Mouse (Mus musculus) forebrain, embryonic 15.5 days (tissue): ENCODE results near the gene Pamr1. TPM values are rescaled to one million over a fixed set of nuclear protein-coding genes. Genes with fewer than 3 reads are reported as not detected.

ENCODE experiments used
- ATAC-seq: fragments of 200-750 bp; cut with Nextera tagmentation; replicated peaks from 2 replicates; pipeline ENCODE4 v1.8.0; 2017; ENCODE audit warnings: mild to moderate bottlenecking, moderate TSS enrichment, moderate library complexity
- H3K27ac ChIP-seq: fragments of 300-500 bp; sonication (generic); replicated peaks from 2 replicates; pipeline ENCODE4 v1.5.1; 2015; ENCODE audit warnings: mild to moderate bottlenecking, inconsistent platforms
- H3K27me3 ChIP-seq: fragments of 300-500 bp; sonication (generic); 2 replicates; pipeline ENCODE4 v1.6.1; 2015; ENCODE audit warnings: inconsistent platforms
- H3K36me3 ChIP-seq: fragments of 300-500 bp; sonication (generic); 2 replicates; pipeline ENCODE4 v1.6.1; 2015; ENCODE audit warnings: mild to moderate bottlenecking, inconsistent platforms
- H3K4me1 ChIP-seq: fragments of 300-500 bp; sonication (generic); 2 replicates; pipeline ENCODE4 v1.6.1; 2015; ENCODE audit warnings: inconsistent platforms
- H3K4me2 ChIP-seq: fragments of 300-500 bp; sonication (generic); replicated peaks from 2 replicates; pipeline ENCODE4 v1.6.1; 2015; ENCODE audit warnings: mild to moderate bottlenecking, inconsistent platforms
- H3K4me3 ChIP-seq: fragments of 300-500 bp; sonication (generic); 2 replicates; pipeline ENCODE4 v1.5.1; 2015; ENCODE audit warnings: mild to moderate bottlenecking, inconsistent platforms
- H3K9ac ChIP-seq: fragments of 300-500 bp; sonication (generic); replicated peaks from 2 replicates; pipeline ENCODE4 v1.6.1; 2015; ENCODE audit warnings: mild to moderate bottlenecking, inconsistent platforms
- H3K9me3 ChIP-seq: fragments of 300-500 bp; sonication (generic); 2 replicates; pipeline ENCODE4 v1.6.1; 2016; ENCODE audit warnings: inconsistent platforms
- WGBS: fragments of 180-500 bp; shearing (Covaris S2); methylation state at CpG from one replicate; pipeline ENCODE4 v1.1.7; 2015; ENCODE audit warnings: mixed read lengths; 5-methylcytosine and 5-hydroxymethylcytosine counted together
- polyA plus RNA-seq: library from polyadenylated mRNA; unstranded; fragments of >200 nt; fragmentation: Nextera tagmentation; extraction: Ambion mirVana; gene quantifications from 2 replicates; pipeline ENCODE4 v1.2.1, GENCODE M21; 2015

Pamr1 gene
- polyA plus RNA-seq: 1.4 and 1.9 TPM in 2 replicates

GRCm38 (mm10) chr2:102549611-102550266, at the start of gene Pamr1:
Gene Pamr1 (plus strand): TSS chr2:102550012.
- peaks cover 15% of the 10 kb centered on the region for H3K4me1 ChIP-seq
- no peaks in the 10 kb centered on the region for H3K9me3 ChIP-seq
- H3K4me3 ChIP-seq: peak within 1 kb of the TSS; percentile 44
- peak; percentile 67; the same call in 1 of the 2 replicates for ATAC-seq
- peak within 1 kb of the TSS; percentile 81 for H3K4me2 ChIP-seq
- peaks cover 7% of the 10 kb centered on the region; the same call in 1 of the 2 replicates for H3K27me3 ChIP-seq
- 1% methylated on average over 26 of the region's 26 CpGs for WGBS
- no peak within 1 kb of the TSS for H3K27ac ChIP-seq
- no peaks in the 10 kb centered on the region for H3K36me3 ChIP-seq
- peak within 1 kb of the TSS; percentile 42 for H3K9ac ChIP-seq

- no peak overlapping the region for H3K27ac ChIP-seq
- no peak for ATAC-seq
- no peak overlapping the region for H3K9ac ChIP-seq
- H3K36me3 ChIP-seq: no peaks in the 10 kb centered on the region
- no peaks in the 10 kb centered on the region for H3K9me3 ChIP-seq
- 39% methylated on average over 4 of the region's 4 CpGs for WGBS
- H3K27me3 ChIP-seq: no peaks in the 10 kb centered on the region
- no peak overlapping the region for H3K4me3 ChIP-seq
- no peaks in the 10 kb centered on the region for H3K4me1 ChIP-seq
- no peak overlapping the region for H3K4me2 ChIP-seq
These were observed 42.2 kb upstream of the Pamr1 start for GRCm38 (mm10) chr2:102507633-102508032.

GRCm38 (mm10) chr2:102508154-102508553, 41.7 kb upstream of the Pamr1 start:
- no peak overlapping the region for H3K4me2 ChIP-seq
- H3K9me3 ChIP-seq: no peaks in the 10 kb centered on the region
- H3K27ac ChIP-seq: no peak overlapping the region
- H3K36me3 ChIP-seq: no peaks in the 10 kb centered on the region
- no peaks in the 10 kb centered on the region for H3K27me3 ChIP-seq
- H3K9ac ChIP-seq: no peak overlapping the region
- 45% methylated on average over 1 of the region's 1 CpGs for WGBS
- H3K4me1 ChIP-seq: no peaks in the 10 kb centered on the region
- H3K4me3 ChIP-seq: no peak overlapping the region
- no peak for ATAC-seq

DNA sequence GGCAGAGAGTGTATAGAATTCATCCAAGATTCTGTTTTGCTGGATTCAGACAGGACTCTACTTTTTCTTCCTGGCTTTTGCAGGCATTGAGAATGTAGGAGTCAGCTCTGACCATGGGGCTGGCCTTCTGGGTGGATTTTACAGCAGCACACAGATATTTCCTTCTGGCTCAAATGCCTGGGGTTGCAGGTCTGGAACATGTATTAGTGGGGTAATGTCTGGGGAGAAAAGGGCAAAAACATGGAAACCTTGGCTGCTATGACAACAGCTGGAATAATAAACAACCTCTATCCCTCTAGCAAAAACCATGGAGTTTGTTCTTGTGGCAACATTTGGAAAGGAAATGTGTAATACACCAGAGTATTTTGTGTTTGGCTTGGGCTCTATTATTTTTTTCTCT, 29.9 kb upstream of the Pamr1 start:
- ATAC-seq: no peak
- no peak overlapping the region for H3K27ac ChIP-seq
- H3K4me2 ChIP-seq: no peak overlapping the region
- H3K9me3 ChIP-seq: no peaks in the 10 kb centered on the region
- no peaks in the 10 kb centered on the region for H3K36me3 ChIP-seq
- H3K4me3 ChIP-seq: no peak overlapping the region
- H3K9ac ChIP-seq: no peak overlapping the region
- no peaks in the 10 kb centered on the region for H3K4me1 ChIP-seq
- no peaks in the 10 kb centered on the region; the same call in 1 of the 2 replicates for H3K27me3 ChIP-seq

GRCm38 (mm10) chr2:102527563-102527962, 22.2 kb upstream of the Pamr1 start:
- Histone ChIP-seq H3K4me2 (no peak overlapping the region), H3K9ac (no peak overlapping the region), H3K9me3 (no peaks in the 10 kb centered on the region), H3K4me3 (no peak overlapping the region), H3K27ac (no peak overlapping the region), H3K27me3 (no peaks in the 10 kb centered on the region), H3K4me1 (no peaks in the 10 kb centered on the region), H3K36me3 (no peaks in the 10 kb centered on the region)
- WGBS: 92% methylated on average over 4 of the region's 4 CpGs
- ATAC-seq: no peak

GRCm38 (mm10) chr2:102533437-102533836, 16.4 kb upstream of the Pamr1 start:
- Histone ChIP-seq H3K27me3 (no peaks in the 10 kb centered on the region), H3K9me3 (no peaks in the 10 kb centered on the region), H3K4me1 (no peaks in the 10 kb centered on the region), H3K4me3 (no peak overlapping the region), H3K36me3 (no peaks in the 10 kb centered on the region), H3K27ac (no peak overlapping the region), H3K9ac (no peak overlapping the region), H3K4me2 (no peak overlapping the region)
- WGBS: 69% methylated on average over 4 of the region's 4 CpGs
- no peak for ATAC-seq

DNA sequence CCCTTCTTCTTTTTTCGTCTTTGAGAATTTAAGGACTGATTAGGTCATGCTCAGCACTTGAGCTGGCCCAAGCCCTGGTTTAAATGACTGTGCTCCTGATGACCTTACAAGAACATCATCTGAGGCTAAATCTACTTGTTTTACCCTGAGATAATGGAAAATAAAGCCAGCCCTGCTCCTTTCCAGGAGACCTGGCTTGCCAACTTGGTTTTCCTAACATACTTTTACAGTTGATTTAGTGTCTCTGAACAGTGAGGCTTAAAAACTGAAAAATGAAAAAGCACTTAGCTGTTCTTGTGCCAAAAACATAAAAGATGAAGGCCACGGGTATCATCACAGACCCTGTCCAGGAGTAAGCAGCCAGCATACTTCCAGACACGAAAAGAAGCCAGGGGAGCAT, 13.0 kb upstream of the Pamr1 start:
- no peak overlapping the region for H3K27ac ChIP-seq
- no peaks in the 10 kb centered on the region for H3K36me3 ChIP-seq
- H3K4me2 ChIP-seq: no peak overlapping the region
- no peaks in the 10 kb centered on the region for H3K4me1 ChIP-seq
- WGBS: 80% methylated on average over 3 of the region's 3 CpGs
- H3K27me3 ChIP-seq: no peaks in the 10 kb centered on the region
- no peak overlapping the region for H3K9ac ChIP-seq
- no peak for ATAC-seq
- no peaks in the 10 kb centered on the region for H3K9me3 ChIP-seq
- H3K4me3 ChIP-seq: no peak overlapping the region

DNA sequence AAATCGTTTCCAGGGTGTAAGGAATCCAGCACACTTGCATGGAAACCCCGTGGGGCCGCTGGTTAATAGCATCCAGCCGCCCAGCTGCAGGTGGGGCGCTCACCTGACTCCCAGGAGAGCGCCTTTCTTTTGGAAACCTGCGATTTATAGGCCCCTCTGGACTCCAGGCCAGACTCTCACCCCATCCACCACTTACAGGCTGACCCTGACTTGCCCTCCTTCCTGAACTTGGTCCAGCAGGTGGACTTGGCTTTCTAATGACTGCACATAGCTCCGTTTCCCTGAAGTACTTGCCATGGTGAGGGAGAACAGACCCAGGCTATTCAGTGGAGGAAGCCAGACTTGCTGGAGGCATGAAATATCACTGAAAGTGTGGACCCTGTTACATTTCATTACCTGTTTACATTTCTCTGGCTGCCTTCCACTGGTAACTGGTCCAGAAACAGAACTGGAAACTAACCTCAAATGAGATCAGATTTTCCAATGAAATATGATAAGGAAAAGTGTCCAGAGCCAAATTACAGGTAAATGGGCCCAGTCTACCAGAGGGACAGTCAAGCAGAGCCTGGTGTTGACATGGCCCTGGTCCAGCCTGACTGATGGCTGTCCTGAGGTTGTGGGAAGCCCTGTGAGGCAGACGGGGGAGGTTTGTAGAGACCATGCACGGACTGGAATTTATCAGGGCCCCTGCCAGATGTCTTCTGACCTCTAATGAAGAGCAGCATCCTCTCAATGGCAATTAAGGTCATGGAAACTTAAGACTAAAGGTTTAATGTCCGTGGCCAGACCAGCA, 9.2 kb upstream of the Pamr1 start:
- H3K4me3 ChIP-seq: no peak overlapping the region
- no peaks in the 10 kb centered on the region for H3K27me3 ChIP-seq
- H3K4me2 ChIP-seq: no peak overlapping the region
- 65% methylated on average over 11 of the region's 11 CpGs for WGBS
- no peak overlapping the region for H3K9ac ChIP-seq
- H3K4me1 ChIP-seq: 0 out of 2 replicates have a peak, but pooled peaks cover 3% of the 10 kb centered on the region
- no peaks in the 10 kb centered on the region for H3K36me3 ChIP-seq
- no peaks in the 10 kb centered on the region for H3K9me3 ChIP-seq
- H3K27ac ChIP-seq: no peak overlapping the region
- no peak for ATAC-seq

GRCm38 (mm10) chr2:102541404-102542125, 8.2 kb upstream of the Pamr1 start:
- Histone ChIP-seq H3K36me3 (no peaks in the 10 kb centered on the region), H3K4me2 (no peak overlapping the region), H3K27me3 (no peaks in the 10 kb centered on the region), H3K9ac (no peak overlapping the region), H3K4me1 (0 out of 2 replicates have a peak, but pooled peaks cover 3% of the 10 kb centered on the region), H3K27ac (no peak overlapping the region), H3K4me3 (no peak overlapping the region), H3K9me3 (no peaks in the 10 kb centered on the region)
- 25% methylated on average over 4 of the region's 4 CpGs for WGBS
- ATAC-seq: no peak

DNA sequence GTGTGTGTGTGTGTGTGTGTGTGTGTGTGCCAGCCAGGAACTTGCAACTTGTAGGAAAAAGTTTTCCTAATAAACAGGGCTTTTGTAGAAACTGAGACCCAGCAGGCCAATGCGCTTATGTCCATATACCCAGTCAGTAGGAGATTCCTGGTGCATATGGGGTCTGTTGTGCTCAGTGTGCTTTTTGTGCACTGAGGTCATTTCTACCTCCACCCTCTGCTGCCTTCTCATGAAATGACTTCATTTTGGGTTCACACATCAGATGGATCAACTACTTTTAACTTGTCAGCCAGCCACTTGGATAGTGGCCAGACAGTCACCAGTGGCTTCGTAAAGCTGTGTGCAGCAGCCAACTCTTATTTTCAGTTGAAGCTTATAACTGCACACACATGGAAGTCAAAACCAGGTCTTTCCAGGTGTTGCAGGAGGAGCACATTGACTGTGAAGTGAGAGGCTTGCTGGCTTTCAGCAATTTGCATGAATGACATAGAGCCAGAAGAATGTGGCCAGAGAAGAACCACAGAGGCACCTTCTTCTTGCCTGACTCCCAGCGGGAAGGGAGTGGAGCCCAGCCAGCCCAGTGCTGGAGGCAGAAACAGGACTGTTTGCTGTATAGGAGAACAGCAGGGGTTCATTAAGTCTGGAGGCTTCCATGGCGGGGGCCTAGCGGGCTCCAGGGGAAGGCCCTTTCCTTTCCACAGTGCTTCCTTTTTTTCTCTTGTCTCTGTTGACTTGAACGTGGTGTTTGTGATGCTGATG, 5.7 kb upstream of the Pamr1 start:
- 27% methylated on average over 6 of the region's 6 CpGs for WGBS
- Histone ChIP-seq H3K27ac (no peak overlapping the region), H3K9ac (no peak overlapping the region), H3K27me3 (no peaks in the 10 kb centered on the region), H3K4me1 (0 out of 2 replicates have a peak, but pooled peaks cover 3% of the 10 kb centered on the region), H3K9me3 (no peaks in the 10 kb centered on the region), H3K4me2 (no peak overlapping the region), H3K36me3 (no peaks in the 10 kb centered on the region), H3K4me3 (no peak overlapping the region)
- ATAC-seq: no peak

- Histone ChIP-seq H3K36me3 (no peaks in the 10 kb centered on the region), H3K27me3 (peaks cover 7% of the 10 kb centered on the region; the same call in 1 of the 2 replicates), H3K9me3 (no peaks in the 10 kb centered on the region), H3K4me3 (no peak overlapping the region), H3K9ac (no peak overlapping the region), H3K4me1 (peaks cover 15% of the 10 kb centered on the region), H3K4me2 (peak overlapping the region; percentile 81; the same call in 1 of the 2 replicates), H3K27ac (no peak overlapping the region)
- WGBS: 55% methylated on average over 6 of the region's 6 CpGs
- ATAC-seq: no peak
These were observed 1.2 kb downstream of the Pamr1 start for GRCm38 (mm10) chr2:102550910-102551582.
